Mouse (Mus musculus): ENCODE data around the gene Rnps1.
"Not testable (repeated sequence)": the region's sequence is repeated elsewhere in the genome, so short reads cannot be mapped to it uniquely, and the experiment has no call there.

Gene Rnps1

GRCm38 (mm10) chr17:24414230-24414976, at the start of gene Rnps1:
Gene Rnps1, plus strand, starts transcription at chr17:24414565.
- DNase-seq, result peak; percentile 100

GRCm38 (mm10) chr17:24365863-24366262, 48.5 kb upstream of the Rnps1 start:
- no peak for DNase-seq

GRCm38 (mm10) chr17:24375094-24375712, 39.2 kb upstream of the Rnps1 start:
- no peak for DNase-seq

- no peak for DNase-seq
Measured at GRCm38 (mm10) chr17:24375886-24376285, 38.5 kb upstream of the Rnps1 start.

- no peak for DNase-seq
Measured at GRCm38 (mm10) chr17:24378496-24378895, 35.9 kb upstream of the Rnps1 start.

- DNase-seq, result no peak
Measured at GRCm38 (mm10) chr17:24383789-24384188, 30.6 kb upstream of the Rnps1 start.

GRCm38 (mm10) chr17:24388711-24389110, 25.7 kb upstream of the Rnps1 start:
- no peak for DNase-seq

- no peak for DNase-seq
Measured at GRCm38 (mm10) chr17:24389865-24390264, 24.5 kb upstream of the Rnps1 start.

- no peak for DNase-seq
Measured at GRCm38 (mm10) chr17:24391149-24391548, 23.2 kb upstream of the Rnps1 start.

GRCm38 (mm10) chr17:24393527-24393926, 20.8 kb upstream of the Rnps1 start:
- DNase-seq, result no peak

- no peak for DNase-seq
Measured at GRCm38 (mm10) chr17:24394456-24394855, 19.9 kb upstream of the Rnps1 start.

- no peak for DNase-seq
Measured at GRCm38 (mm10) chr17:24402371-24402770, 12.0 kb upstream of the Rnps1 start.

- peak; percentile 90 for DNase-seq
Measured at GRCm38 (mm10) chr17:24407116-24407803, 7.1 kb upstream of the Rnps1 start.

- DNase-seq, result no peak
Measured at GRCm38 (mm10) chr17:24413557-24414211, 681 bp upstream of the Rnps1 start.

- DNase-seq, result no peak
Measured at GRCm38 (mm10) chr17:24415011-24415410, 646 bp downstream of the Rnps1 start.

- DNase-seq, result no peak
Measured at GRCm38 (mm10) chr17:24416051-24416652, 1.8 kb downstream of the Rnps1 start.

GRCm38 (mm10) chr17:24423114-24423513, 8.7 kb downstream of the Rnps1 start:
- DNase-seq, result no peak

GRCm38 (mm10) chr17:24424489-24424888, 10.1 kb downstream of the Rnps1 start:
- DNase-seq, result peak; percentile 88

- DNase-seq, result not testable (repeated sequence)
Measured at GRCm38 (mm10) chr17:24425326-24425725, 11.0 kb downstream of the Rnps1 start.

- DNase-seq, result peak; percentile 85
Measured at GRCm38 (mm10) chr17:24425905-24426304, 11.5 kb downstream of the Rnps1 start.

GRCm38 (mm10) chr17:24426471-24427169, 12.3 kb downstream of the Rnps1 start, which contains the start of gene Eci1:
Gene Eci1, plus strand, starts transcription at chr17:24426641.
- peak; percentile 100 for DNase-seq

GRCm38 (mm10) chr17:24427170-24427557, 12.8 kb downstream of the Rnps1 start:
- DNase-seq, result peak; percentile 91
